Mouse (Mus musculus) intestine, embryonic 14.5 days (tissue): Measurements from ENCODE around the gene Tubb4a. TPM values are rescaled to one million over a fixed set of nuclear protein-coding genes. Genes with fewer than 3 reads are reported as not detected.

ENCODE experiments used
- ATAC-seq: fragments of 200-750 bp; cut with Nextera tagmentation; replicated peaks from 2 replicates; pipeline ENCODE4 v1.8.0; 2017; ENCODE audit warnings: low read depth, moderate number of reproducible peaks, moderate TSS enrichment, moderate library complexity; ENCODE audit not compliant: low FRiP score, low TSS enrichment
- DNase-seq: peaks from one replicate; pipeline ENCODE4 v3.0.0-alpha.2; 2018; ENCODE audit warnings: low spot score
- H3K27ac ChIP-seq: fragments of 300-500 bp; sonication (generic); 2 replicates; pipeline ENCODE4 v1.5.1; 2014; ENCODE audit warnings: low read depth, mild to moderate bottlenecking, control low read depth
- H3K27me3 ChIP-seq: fragments of 300-500 bp; sonication (generic); replicated peaks from 2 replicates; pipeline ENCODE4 v1.6.1; 2014; ENCODE audit warnings: low read length, control low read depth; ENCODE audit not compliant: control insufficient read depth, insufficient read depth
- H3K36me3 ChIP-seq: fragments of 300-500 bp; sonication (generic); 2 replicates; pipeline ENCODE4 v1.6.1; 2014; ENCODE audit warnings: low read length, control low read depth; ENCODE audit not compliant: control insufficient read depth, insufficient read depth
- H3K4me1 ChIP-seq: fragments of 300-500 bp; sonication (generic); replicated peaks from 2 replicates; pipeline ENCODE4 v1.6.1; 2014; ENCODE audit warnings: low read length, control low read depth, mixed read lengths; ENCODE audit not compliant: control insufficient read depth, insufficient read depth
- H3K4me2 ChIP-seq: fragments of 300-500 bp; sonication (generic); 2 replicates; pipeline ENCODE4 v1.6.1; 2014; ENCODE audit warnings: low read length
- H3K4me3 ChIP-seq: fragments of 300-500 bp; sonication (generic); 2 replicates; pipeline ENCODE4 v1.5.1; 2014; ENCODE audit warnings: low read depth, low read length, control low read depth, mixed read lengths
- H3K9ac ChIP-seq: fragments of 300-500 bp; sonication (generic); 2 replicates; pipeline ENCODE4 v1.6.1; 2014; ENCODE audit warnings: mild to moderate bottlenecking, low read length
- H3K9me3 ChIP-seq: fragments of 300-500 bp; sonication (generic); 2 replicates; pipeline ENCODE4 v1.6.1; 2016; ENCODE audit warnings: low read length, control low read depth; ENCODE audit not compliant: control insufficient read depth
- WGBS: fragments of 180-500 bp; shearing (Covaris S2); extraction: QIAGEN DNeasy Blood & Tissue Kit; methylation state at CpG from one replicate; pipeline ENCODE4 v1.1.7; 2014; 5-methylcytosine and 5-hydroxymethylcytosine counted together
- polyA plus RNA-seq: library from polyadenylated mRNA; unstranded; fragments of >200 nt; fragmentation: Nextera tagmentation; extraction: Ambion mirVana; gene quantifications from 2 replicates; pipeline ENCODE4 v1.2.1, GENCODE M21; 2014

The Tubb4a gene
- polyA plus RNA-seq, 1 experiment from 2014 or later = 36.4 TPM

GRCm38 (mm10) chr17:57121856-57122255 lies 34.3 kb upstream of the Tubb4a start:
- no peaks in the 10 kb centered on the region for H3K27me3 ChIP-seq
- no peak overlapping the region for H3K27ac ChIP-seq
- no peaks in the 10 kb centered on the region for H3K36me3 ChIP-seq
- DNase-seq (no peak), ATAC-seq (no peak)
- no peak overlapping the region for H3K4me3 ChIP-seq
- H3K9ac ChIP-seq = no peak overlapping the region
- H3K4me2 ChIP-seq = no peak overlapping the region
- no peaks in the 10 kb centered on the region for H3K9me3 ChIP-seq
- 88% methylated on average over 2 of the region's 2 CpGs for WGBS
- peaks cover 4% of the 10 kb centered on the region; the same call in 1 of the 2 replicates for H3K4me1 ChIP-seq

DNA sequence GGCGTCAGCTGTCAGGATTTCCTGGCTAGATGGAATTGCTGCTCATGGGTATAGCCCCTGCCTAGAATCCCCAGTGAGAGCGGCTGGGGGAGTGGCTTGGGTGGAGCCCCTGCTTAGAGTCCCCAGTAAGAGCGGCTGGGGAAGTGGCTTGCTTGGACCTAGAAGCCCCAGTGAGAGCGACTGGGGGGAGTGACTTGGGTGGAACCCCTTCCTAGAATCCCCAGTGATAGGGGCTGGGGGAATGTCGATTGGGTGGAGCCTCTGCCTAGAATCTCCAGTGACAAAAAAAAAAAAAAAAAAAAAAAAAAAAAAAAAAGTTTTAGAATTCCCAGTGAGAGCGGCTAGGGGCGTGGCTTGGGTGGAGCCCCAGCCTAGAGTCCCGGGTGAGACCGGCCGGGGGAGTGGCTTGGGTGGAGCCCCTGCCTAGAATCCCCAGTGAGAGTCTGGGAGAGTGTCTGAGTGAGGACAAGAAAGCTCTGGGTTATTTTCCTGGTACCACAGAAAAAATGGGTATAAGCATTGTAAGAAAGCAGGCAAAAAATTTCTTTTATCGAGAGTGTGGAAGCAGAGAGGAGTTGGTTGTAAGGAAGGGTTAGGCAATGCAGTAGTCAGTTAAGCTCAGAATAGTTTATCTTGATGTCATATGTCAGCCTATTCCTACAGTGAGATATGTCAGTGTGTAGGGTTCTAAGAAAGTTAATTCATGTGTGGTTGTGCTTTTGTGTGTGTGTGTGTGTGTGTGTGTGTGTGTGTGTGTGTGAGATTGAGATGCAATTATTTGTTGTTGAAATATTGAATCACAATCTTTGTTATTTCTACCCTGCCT lies 31.2 kb upstream of the Tubb4a start:
- H3K4me3 ChIP-seq = no peak overlapping the region
- DNase-seq = peak; percentile 66
- peak; percentile 94 for ATAC-seq

DNA sequence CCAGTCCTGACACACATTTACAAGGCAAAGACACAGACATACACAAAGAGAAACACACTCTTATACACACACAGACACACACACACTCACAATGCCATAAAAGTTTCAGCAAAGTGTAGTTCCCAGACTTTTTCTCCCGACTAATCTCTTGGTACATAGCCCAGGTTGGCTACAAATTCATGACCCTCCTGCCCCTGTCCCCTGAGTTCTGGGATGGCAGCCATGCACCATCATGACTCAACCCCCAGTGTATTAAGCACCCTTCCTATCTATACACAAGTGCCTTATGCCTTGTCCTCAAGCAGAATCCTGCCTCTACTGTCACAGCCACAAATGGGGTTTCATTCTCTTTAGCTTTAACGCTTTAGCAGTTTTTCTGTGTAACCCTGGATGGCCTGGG lies 29.2 kb upstream of the Tubb4a start:
- peaks cover 4% of the 10 kb centered on the region; the same call in 1 of the 2 replicates for H3K4me1 ChIP-seq
- no peaks in the 10 kb centered on the region for H3K36me3 ChIP-seq
- H3K9me3 ChIP-seq = no peaks in the 10 kb centered on the region
- H3K27ac ChIP-seq = no peak overlapping the region
- DNase-seq = no peak
- no peak for ATAC-seq
- WGBS = 76% methylated on average over 2 of the region's 2 CpGs
- H3K4me3 ChIP-seq = no peak overlapping the region
- no peak overlapping the region for H3K9ac ChIP-seq
- H3K27me3 ChIP-seq = no peaks in the 10 kb centered on the region
- H3K4me2 ChIP-seq = no peak overlapping the region

More for the DNA sequence above, 31.2 kb upstream of the Tubb4a start:
- H3K4me2 ChIP-seq = peak overlapping the region; percentile 18; the same call in 1 of the 2 replicates
- H3K36me3 ChIP-seq = no peaks in the 10 kb centered on the region
- H3K9ac ChIP-seq = no peak overlapping the region
- H3K9me3 ChIP-seq = no peaks in the 10 kb centered on the region
- WGBS = 1% methylated on average over 11 of the region's 11 CpGs
- no peaks in the 10 kb centered on the region for H3K27me3 ChIP-seq
- H3K4me1 ChIP-seq = peaks cover 4% of the 10 kb centered on the region; the same call in 1 of the 2 replicates
- H3K27ac ChIP-seq = no peak overlapping the region

DNA sequence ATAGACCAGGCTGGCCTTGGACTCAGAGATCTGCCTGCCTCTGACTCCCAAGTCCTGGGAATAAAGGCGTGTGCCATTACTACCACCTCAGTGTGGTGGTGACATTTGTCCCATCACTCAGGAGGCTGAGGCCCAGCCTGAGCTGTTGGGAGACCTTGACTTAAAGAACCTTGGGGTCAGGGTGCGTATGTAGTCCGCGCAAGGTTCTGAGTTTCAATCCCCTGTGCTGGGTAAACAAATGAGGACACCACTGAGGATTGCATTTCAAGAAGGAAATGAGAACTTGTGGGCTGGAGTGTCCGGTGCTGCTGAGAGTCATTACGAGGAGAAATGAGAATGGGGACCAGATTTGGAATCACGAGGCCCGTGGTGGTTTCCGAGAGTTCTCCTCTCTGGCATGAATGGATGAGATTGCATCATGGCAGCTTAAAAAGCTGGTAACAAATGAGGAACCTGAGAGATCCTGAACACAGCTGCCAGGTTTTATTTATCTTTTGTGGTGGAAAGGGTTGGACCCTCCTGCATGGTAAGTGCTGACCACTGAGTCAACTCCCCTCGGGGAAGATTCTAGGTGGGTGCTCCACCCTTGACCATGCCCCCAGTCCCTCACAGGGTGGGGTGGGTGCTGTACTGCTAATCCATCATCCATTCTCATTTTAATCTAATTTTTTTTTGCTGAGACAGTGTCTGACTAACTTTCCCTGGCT lies 25.3 kb upstream of the Tubb4a start:
- no peaks in the 10 kb centered on the region for H3K4me1 ChIP-seq
- no peak overlapping the region for H3K27ac ChIP-seq
- no peak for ATAC-seq
- H3K9me3 ChIP-seq = no peaks in the 10 kb centered on the region
- WGBS = 82% methylated on average over 10 of the region's 10 CpGs
- DNase-seq = no peak
- no peaks in the 10 kb centered on the region for H3K36me3 ChIP-seq
- no peak overlapping the region for H3K9ac ChIP-seq
- H3K27me3 ChIP-seq = no peaks in the 10 kb centered on the region
- H3K4me2 ChIP-seq = no peak overlapping the region
- H3K4me3 ChIP-seq = no peak overlapping the region

DNA sequence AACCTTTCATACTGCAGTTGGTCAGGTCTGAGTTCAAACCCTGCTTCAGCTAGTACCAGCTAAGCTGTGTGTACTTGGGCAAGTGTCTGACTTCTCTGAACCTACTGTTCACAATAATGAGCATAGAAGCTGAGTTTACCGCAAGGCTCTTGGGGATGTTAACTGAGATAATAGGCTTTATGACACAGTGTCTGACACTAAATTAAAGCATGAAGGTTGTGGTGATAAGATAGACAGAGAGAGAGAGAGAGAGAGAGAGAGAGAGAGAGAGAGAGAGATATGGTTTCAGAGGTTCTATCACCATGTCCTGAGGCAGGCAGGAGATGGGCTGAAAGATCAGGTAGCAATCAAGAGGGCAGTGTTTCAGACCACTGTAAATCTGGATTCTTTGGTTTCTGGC lies 22.4 kb upstream of the Tubb4a start:
- DNase-seq (no peak), ATAC-seq (no peak)
- H3K27me3 ChIP-seq = no peaks in the 10 kb centered on the region
- H3K36me3 ChIP-seq = no peaks in the 10 kb centered on the region
- no peaks in the 10 kb centered on the region for H3K9me3 ChIP-seq
- H3K27ac ChIP-seq = no peak overlapping the region
- H3K9ac ChIP-seq = no peak overlapping the region
- H3K4me3 ChIP-seq = no peak overlapping the region
- H3K4me1 ChIP-seq = peaks cover 10% of the 10 kb centered on the region
- 86% methylated on average over 1 of the region's 1 CpGs for WGBS
- no peak overlapping the region for H3K4me2 ChIP-seq

GRCm38 (mm10) chr17:57108666-57109171 lies 21.1 kb upstream of the Tubb4a start:
- Histone ChIP-seq H3K27me3 (no peaks in the 10 kb centered on the region), H3K9me3 (no peaks in the 10 kb centered on the region), H3K27ac (no peak overlapping the region), H3K4me3 (no peak overlapping the region), H3K4me2 (no peak overlapping the region), H3K9ac (no peak overlapping the region), H3K36me3 (no peaks in the 10 kb centered on the region), H3K4me1 (peaks cover 17% of the 10 kb centered on the region)
- DNase-seq (no peak), ATAC-seq (no peak)
- 33% methylated on average over 5 of the region's 5 CpGs for WGBS

DNA sequence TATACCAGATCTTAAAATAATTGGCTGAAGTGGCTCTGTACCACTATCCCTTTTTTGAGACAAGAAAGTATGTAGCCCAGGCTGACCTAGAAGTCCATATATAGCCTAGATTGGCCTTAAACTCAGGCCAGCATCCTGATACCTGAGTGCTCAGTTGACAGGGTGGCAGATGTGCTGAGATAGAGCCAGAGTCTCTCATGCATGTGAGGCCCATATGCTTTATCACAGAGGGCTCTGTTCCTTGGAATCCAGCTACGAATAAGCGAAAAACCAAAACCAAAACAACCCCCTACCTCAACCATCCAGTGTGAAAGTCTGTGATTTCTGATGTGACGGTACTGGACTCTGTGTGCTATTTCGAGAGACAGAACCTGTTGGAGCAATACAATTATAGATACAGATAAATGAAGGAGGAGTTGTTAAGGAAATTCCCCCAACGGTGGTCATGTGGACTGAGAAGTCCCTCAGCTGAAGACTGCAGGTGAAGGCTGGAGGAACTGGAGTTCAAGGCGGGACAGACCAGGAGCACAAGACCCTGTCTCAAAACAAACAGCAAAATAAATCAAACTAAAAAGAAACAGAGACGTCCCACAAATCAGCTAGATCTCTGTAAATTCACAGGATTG lies 20.6 kb upstream of the Tubb4a start:
- H3K27ac ChIP-seq = no peak overlapping the region

GRCm38 (mm10) chr17:57107064-57107463 lies 19.5 kb upstream of the Tubb4a start:
- WGBS = 86% methylated on average over 5 of the region's 5 CpGs
- H3K9ac ChIP-seq = no peak overlapping the region
- H3K4me1 ChIP-seq = peaks cover 17% of the 10 kb centered on the region
- H3K4me3 ChIP-seq = no peak overlapping the region
- no peak for ATAC-seq
- no peak overlapping the region for H3K4me2 ChIP-seq
- no peak for DNase-seq
- H3K36me3 ChIP-seq = no peaks in the 10 kb centered on the region
- no peaks in the 10 kb centered on the region for H3K9me3 ChIP-seq
- H3K27me3 ChIP-seq = no peaks in the 10 kb centered on the region
- H3K27ac ChIP-seq = no peak overlapping the region

More for the DNA sequence above, 20.6 kb upstream of the Tubb4a start:
- Histone ChIP-seq H3K4me2 (no peak overlapping the region), H3K4me3 (no peak overlapping the region), H3K9me3 (no peaks in the 10 kb centered on the region), H3K4me1 (peaks cover 17% of the 10 kb centered on the region), H3K27me3 (no peaks in the 10 kb centered on the region), H3K9ac (no peak overlapping the region), H3K36me3 (no peaks in the 10 kb centered on the region)
- WGBS = 78% methylated on average over 7 of the region's 7 CpGs
- no peak for ATAC-seq
- DNase-seq = no peak
